Mouse (Mus musculus) cortical plate, adult 2 months (tissue): Measurements from ENCODE around the gene Gm13889.

Experiments
- CTCF ChIP-seq: fragments of 200-500 bp; IDR thresholded peaks from 2 replicates; pipeline ENCODE4 v1.5.1; 2011; ENCODE audit warnings: mild to moderate bottlenecking, control low read depth, low read length; ENCODE audit not compliant: insufficient read depth; ENCODE audit errors: extremely low read depth
- POLR2A ChIP-seq: fragments of 200-500 bp; IDR thresholded peaks from 2 replicates; pipeline ENCODE4 v1.6.1; 2011; ENCODE audit warnings: mild to moderate bottlenecking, low read length, control low read depth; ENCODE audit not compliant: insufficient read depth; ENCODE audit errors: extremely low read depth

DNA sequence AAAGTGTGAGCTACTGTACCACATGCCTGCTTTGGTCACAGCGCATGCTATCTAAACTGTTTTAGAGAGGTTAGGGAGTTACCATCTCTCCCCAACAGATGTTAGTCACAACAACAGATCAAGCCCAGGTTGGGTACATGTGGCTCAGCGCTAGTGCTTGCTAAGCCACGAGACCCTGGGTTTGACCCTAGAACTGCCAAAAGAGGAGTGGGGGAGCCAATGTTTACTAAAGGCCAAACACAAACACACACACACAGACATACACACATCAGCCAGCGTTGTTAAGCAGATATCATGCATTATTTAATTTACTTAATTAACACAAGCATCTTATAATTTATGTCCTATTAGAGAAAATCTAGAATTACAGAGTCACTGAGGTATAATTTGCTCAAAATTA, 44.9 kb upstream of the Gm13889 start:
- TF ChIP-seq CTCF: no peak
- no peak for TF ChIP-seq POLR2A
